Mouse (Mus musculus) intestine, postnatal 0 days (tissue): ENCODE data around the gene Map2k2. TPM values are rescaled to one million over a fixed set of nuclear protein-coding genes. Genes with fewer than 3 reads are reported as not detected.

Experiments used
- ATAC-seq: fragments of 200-750 bp; cut with Nextera tagmentation; 2 replicates; pipeline ENCODE4 v1.8.0; 2017; ENCODE audit warnings: mild to moderate bottlenecking, moderate TSS enrichment, moderate library complexity
- H3K27ac ChIP-seq: fragments of 300-500 bp; sonication (generic); 2 replicates; pipeline ENCODE4 v1.5.1; 2014; ENCODE audit warnings: mild to moderate bottlenecking, low read depth, low read length, moderate library complexity
- H3K27me3 ChIP-seq: fragments of 300-500 bp; sonication (generic); replicated peaks from 2 replicates; pipeline ENCODE4 v1.6.1; 2014; ENCODE audit warnings: low read length, mixed read lengths; ENCODE audit not compliant: control insufficient read depth, insufficient read depth
- H3K36me3 ChIP-seq: fragments of 300-500 bp; sonication (generic); 2 replicates; pipeline ENCODE4 v1.6.1; 2014; ENCODE audit warnings: mild to moderate bottlenecking, moderate library complexity; ENCODE audit not compliant: control insufficient read depth, insufficient read depth
- H3K4me1 ChIP-seq: fragments of 300-500 bp; sonication (generic); replicated peaks from 2 replicates; pipeline ENCODE4 v1.6.1; 2014; ENCODE audit warnings: antibody characterized with exemption, low read length, mixed read lengths; ENCODE audit not compliant: control insufficient read depth, insufficient read depth
- H3K4me2 ChIP-seq: fragments of 300-500 bp; sonication (generic); replicated peaks from 2 replicates; pipeline ENCODE4 v1.6.1; 2014; ENCODE audit warnings: low read depth, mild to moderate bottlenecking, moderate library complexity
- H3K4me3 ChIP-seq: fragments of 300-500 bp; sonication (generic); 2 replicates; pipeline ENCODE4 v1.5.1; 2014; ENCODE audit warnings: low read depth, low read length
- H3K9ac ChIP-seq: fragments of 300-500 bp; sonication (generic); 2 replicates; pipeline ENCODE4 v1.6.1; 2014; ENCODE audit warnings: mild to moderate bottlenecking, low read depth, low read length
- H3K9me3 ChIP-seq: fragments of 300-500 bp; sonication (generic); 2 replicates; pipeline ENCODE4 v1.6.1; 2016; ENCODE audit warnings: mixed run types; ENCODE audit not compliant: control insufficient read depth
- CTCF ChIP-seq: sonication (generic); IDR thresholded peaks from 2 replicates; pipeline ENCODE4 v1.5.1; 2016; ENCODE audit warnings: low read depth, mild to moderate bottlenecking, control low read depth, antibody characterized with exemption, moderate library complexity
- WGBS: fragments of 180-500 bp; shearing (Covaris S2); extraction: QIAGEN DNeasy Blood & Tissue Kit; methylation state at CpG from one replicate; pipeline ENCODE4 v1.1.7; 2014; 5-methylcytosine and 5-hydroxymethylcytosine counted together
- polyA plus RNA-seq: library from polyadenylated mRNA; unstranded; fragments of >200 nt; fragmentation: Nextera tagmentation; extraction: Ambion mirVana; gene quantifications from 2 replicates; pipeline ENCODE4 v1.2.1, GENCODE M21; 2015

Gene Map2k2
- polyA plus RNA-seq, 1 experiment from 2014 or later, result 258 TPM

DNA sequence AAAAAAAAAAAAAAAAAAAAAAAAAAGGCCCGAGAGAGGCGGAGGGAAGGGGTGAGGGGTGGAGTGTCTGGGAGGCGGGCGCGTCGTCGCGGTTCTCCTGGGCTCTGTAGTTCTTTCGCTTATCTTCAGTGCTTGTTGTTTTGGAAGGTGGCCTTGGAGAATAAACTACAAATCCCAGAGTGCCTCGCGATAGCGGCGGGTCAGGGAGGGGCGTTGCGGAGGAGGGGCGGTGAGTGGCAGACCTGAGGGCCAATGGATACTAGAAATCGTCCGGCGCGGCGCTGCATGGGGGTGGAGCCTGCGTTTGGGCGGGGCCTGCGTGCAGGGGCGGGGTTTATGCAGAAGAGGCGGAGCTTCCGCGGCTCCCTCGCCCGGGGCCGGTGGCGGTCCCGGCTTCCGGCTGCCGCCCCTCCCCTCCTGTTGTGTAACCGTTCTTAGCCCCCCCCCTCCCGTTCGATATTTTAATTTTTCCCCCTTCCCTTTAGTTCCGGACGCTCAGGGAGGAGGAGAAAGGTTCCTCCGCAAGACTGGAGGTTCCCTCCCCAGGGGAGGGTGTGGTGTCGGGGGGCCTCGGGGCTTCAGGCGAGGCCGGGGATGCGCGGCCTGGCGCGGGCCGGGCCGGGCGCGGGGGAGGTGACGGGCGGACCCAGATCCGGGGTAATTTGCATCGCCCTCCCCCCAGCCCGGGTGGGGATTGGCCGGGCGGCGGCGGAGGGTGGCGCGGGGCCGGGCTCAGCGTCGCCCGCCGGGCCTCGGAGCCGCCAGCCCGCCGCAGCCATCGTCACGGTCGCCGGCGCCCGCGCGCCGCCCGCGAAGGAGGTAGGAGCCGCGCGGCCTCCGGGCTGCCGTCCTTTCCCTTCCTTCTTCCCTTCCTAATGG, 31.8 kb downstream of the Map2k2 start:
- WGBS, result under 1% methylated on average over 59 of the region's 89 CpGs
- TF ChIP-seq CTCF, result no peak

DNA sequence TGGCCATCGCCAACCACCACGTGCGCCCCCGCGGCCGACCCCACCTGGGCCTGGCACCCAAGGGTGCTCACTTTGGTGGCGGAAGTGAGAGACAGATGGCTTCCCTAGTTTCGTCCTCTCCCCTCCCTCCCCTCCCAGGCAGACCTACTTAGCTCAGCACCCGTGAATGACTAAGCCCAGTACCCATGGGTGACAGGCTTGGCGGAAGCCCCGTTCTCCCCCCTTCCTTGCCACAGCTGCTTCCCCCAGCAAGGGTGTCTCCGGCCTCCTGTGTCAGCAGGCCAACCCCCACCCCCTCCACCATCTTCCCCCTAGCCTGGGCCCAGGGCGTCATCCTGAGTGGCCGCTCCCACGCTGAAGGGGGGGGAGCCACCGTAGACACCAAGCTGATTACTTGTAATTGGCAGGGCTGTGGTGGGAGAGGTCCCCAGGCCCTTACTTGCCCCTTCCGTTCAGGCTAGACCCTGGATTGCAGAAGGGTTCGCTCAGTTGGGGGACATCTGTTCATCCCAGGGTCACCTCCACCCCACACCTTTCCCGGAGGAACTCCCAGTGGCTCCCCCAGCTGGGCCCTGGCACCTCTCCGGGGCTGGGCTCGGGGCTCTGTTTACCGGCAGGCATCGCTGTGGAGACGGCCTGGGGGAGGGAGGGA, 32.5 kb downstream of the Map2k2 start:
- peaks cover 16% of the 10 kb centered on the region for H3K4me1 ChIP-seq
- peak overlapping the region; percentile 87 for H3K9ac ChIP-seq
- H3K4me2 ChIP-seq, result peak overlapping the region; percentile 83
- ATAC-seq, result no peak
- H3K4me3 ChIP-seq, result peak overlapping the region; percentile 87
- peak; percentile 39 for TF ChIP-seq CTCF
- no peaks in the 10 kb centered on the region for H3K27me3 ChIP-seq
- no peaks in the 10 kb centered on the region; the same call in 1 of the 2 replicates for H3K36me3 ChIP-seq
- WGBS, result under 1% methylated on average over 17 of the region's 24 CpGs
- no peaks in the 10 kb centered on the region for H3K9me3 ChIP-seq
- H3K27ac ChIP-seq, result peak overlapping the region; percentile 91

More for the DNA sequence above, 31.8 kb downstream of the Map2k2 start:
- peaks cover 14% of the 10 kb centered on the region for H3K4me1 ChIP-seq
- no peaks in the 10 kb centered on the region for H3K27me3 ChIP-seq
- H3K4me3 ChIP-seq, result peak overlapping the region; percentile 87
- peak overlapping the region; percentile 83 for H3K4me2 ChIP-seq
- H3K36me3 ChIP-seq, result no peaks in the 10 kb centered on the region
- peak overlapping the region; percentile 99 for H3K27ac ChIP-seq
- H3K9me3 ChIP-seq, result no peaks in the 10 kb centered on the region
- H3K9ac ChIP-seq, result peak overlapping the region; percentile 97
- ATAC-seq, result peak; percentile 81

GRCm38 (mm10) chr10:81138821-81139528, 33.3 kb downstream of the Map2k2 start:
- ATAC-seq, result no peak
- H3K36me3 ChIP-seq, result peaks cover 7% of the 10 kb centered on the region
- no peak for TF ChIP-seq CTCF
- H3K4me3 ChIP-seq, result peak overlapping the region; percentile 87
- H3K27me3 ChIP-seq, result no peaks in the 10 kb centered on the region
- H3K9ac ChIP-seq, result peak overlapping the region; percentile 87
- peak overlapping the region; percentile 91 for H3K27ac ChIP-seq
- no peaks in the 10 kb centered on the region for H3K9me3 ChIP-seq
- WGBS, result 22% methylated on average over 11 of the region's 11 CpGs
- H3K4me1 ChIP-seq, result peaks cover 16% of the 10 kb centered on the region
- H3K4me2 ChIP-seq, result peak overlapping the region; percentile 83

DNA sequence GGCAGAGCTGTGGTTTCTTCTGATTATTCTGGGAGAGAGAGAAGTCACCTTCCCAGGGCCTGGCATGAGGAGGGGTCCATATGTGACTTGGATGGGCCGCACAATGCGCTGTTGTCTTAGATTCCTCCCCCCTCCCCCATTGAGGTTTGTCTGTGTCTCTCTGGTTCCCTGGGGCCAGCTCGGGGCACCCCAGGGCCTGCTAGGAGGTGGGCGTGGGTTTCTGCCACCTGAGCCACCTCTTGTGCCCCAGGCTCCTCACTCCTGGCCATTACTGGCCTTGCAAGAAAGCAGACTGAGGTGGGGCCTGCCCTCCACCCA, 33.8 kb downstream of the Map2k2 start:
- Histone ChIP-seq H3K4me1 (peaks cover 16% of the 10 kb centered on the region), H3K27ac (peak overlapping the region; percentile 91), H3K4me3 (peak overlapping the region; percentile 87), H3K36me3 (peaks cover 12% of the 10 kb centered on the region), H3K9ac (peak overlapping the region; percentile 87), H3K27me3 (no peaks in the 10 kb centered on the region), H3K9me3 (no peaks in the 10 kb centered on the region), H3K4me2 (peak overlapping the region; percentile 83)
- no peak for ATAC-seq
- TF ChIP-seq CTCF, result no peak
- WGBS, result 45% methylated on average over 4 of the region's 4 CpGs

GRCm38 (mm10) chr10:81140005-81140404, 34.3 kb downstream of the Map2k2 start:
- Histone ChIP-seq H3K9me3 (no peaks in the 10 kb centered on the region), H3K9ac (peak overlapping the region; percentile 87), H3K27me3 (no peaks in the 10 kb centered on the region), H3K4me2 (peak overlapping the region; percentile 83), H3K4me3 (peak overlapping the region; percentile 87), H3K36me3 (peaks cover 17% of the 10 kb centered on the region), H3K4me1 (peaks cover 16% of the 10 kb centered on the region), H3K27ac (peak overlapping the region; percentile 91)
- WGBS, result 19% methylated on average over 8 of the region's 8 CpGs
- no peak for ATAC-seq
- TF ChIP-seq CTCF, result no peak
